Mouse (Mus musculus): ENCODE data around the gene D6Ertd527e. TPM values are rescaled to one million over a fixed set of nuclear protein-coding genes. Genes with fewer than 3 reads are reported as not detected.
A peak's percentile ranks its signal among the peaks of the same experiment; 100 is the strongest.
"Not testable (repeated sequence)": the region's sequence is repeated elsewhere in the genome, so short reads cannot be mapped to it uniquely, and the experiment has no call there.

D6Ertd527e gene
- polyA plus RNA-seq, 1 experiment from 2014 or later, result 0.33 TPM

DNA sequence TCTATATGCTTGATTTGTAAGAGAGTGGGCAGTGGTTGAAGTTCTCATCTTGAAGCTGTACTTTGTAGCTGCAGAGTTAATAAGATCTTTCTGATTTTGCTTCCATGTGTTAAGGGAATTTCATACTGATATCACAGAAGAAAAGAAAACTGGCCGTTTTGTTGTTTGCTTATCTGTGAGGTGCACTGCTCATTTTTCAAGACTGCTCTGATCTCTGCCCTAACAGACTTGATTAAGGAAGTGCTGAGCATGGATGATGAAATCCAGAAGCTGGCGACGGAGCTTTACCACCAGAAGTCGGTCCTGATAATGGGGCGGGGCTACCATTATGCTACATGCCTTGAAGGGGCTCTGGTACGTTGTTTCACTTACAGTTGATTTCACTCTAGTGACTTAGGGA is 19.5 kb upstream of the D6Ertd527e start:
- no peaks in the 10 kb centered on the region for H3K9me3 ChIP-seq (ENCODE audit: control insufficient read depth, low read length)
- H3K27ac ChIP-seq (ENCODE audit: low read length), result no peak overlapping the region
- no peaks in the 10 kb centered on the region for H3K4me1 ChIP-seq (replicated peaks; ENCODE audit: control insufficient read depth, insufficient read depth, low read length)
- ATAC-seq, result no peak
- no peak overlapping the region for H3K9ac ChIP-seq (replicated peaks; ENCODE audit: low read depth, low read length)
- H3K4me2 ChIP-seq (ENCODE audit: low read length), result no peak overlapping the region
- no peaks in the 10 kb centered on the region for H3K27me3 ChIP-seq (replicated peaks; ENCODE audit: control insufficient read depth, insufficient read depth, low read length)
- H3K36me3 ChIP-seq (ENCODE audit: control insufficient read depth, insufficient read depth), result peaks cover 33% of the 10 kb centered on the region
- H3K4me3 ChIP-seq (replicated peaks; ENCODE audit: low read length), result no peak overlapping the region
- WGBS, result 89% methylated on average over 6 of the region's 6 CpGs

- 89% methylated on average over 5 of the region's 5 CpGs for WGBS
These were observed 16.2 kb upstream of the D6Ertd527e start for GRCm38 (mm10) chr6:87088356-87088755.

DNA sequence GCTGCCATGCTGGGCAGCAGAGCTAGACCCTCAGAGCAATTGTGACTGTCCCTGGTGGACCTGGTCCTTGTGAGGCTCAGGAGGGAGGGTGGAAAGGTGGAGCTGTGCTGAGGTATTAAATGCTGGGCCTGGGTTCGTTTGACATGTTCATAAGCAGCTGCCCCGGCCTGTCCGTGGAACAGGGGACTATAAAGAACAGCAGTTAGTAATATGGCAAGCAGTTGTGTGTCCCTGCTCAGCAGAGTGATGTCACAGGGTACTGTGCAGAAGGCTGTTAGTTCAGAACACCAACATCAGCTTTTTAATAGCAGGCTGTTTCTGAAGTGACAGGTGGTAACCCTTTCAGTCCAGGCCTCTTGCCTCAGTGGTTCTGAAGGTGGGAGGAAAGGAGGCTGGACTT is 13.7 kb upstream of the D6Ertd527e start:
- WGBS, result 82% methylated on average over 3 of the region's 3 CpGs
- no peak overlapping the region for H3K4me2 ChIP-seq (ENCODE audit: low read length)
- H3K4me1 ChIP-seq (replicated peaks; ENCODE audit: control insufficient read depth, insufficient read depth, low read length), result no peaks in the 10 kb centered on the region
- peaks cover 16% of the 10 kb centered on the region; the same call in 1 of the 2 replicates for H3K36me3 ChIP-seq (ENCODE audit: control insufficient read depth, insufficient read depth)
- H3K27ac ChIP-seq (ENCODE audit: low read length), result no peak overlapping the region
- no peaks in the 10 kb centered on the region for H3K9me3 ChIP-seq (ENCODE audit: control insufficient read depth, low read length)
- H3K27me3 ChIP-seq (replicated peaks; ENCODE audit: control insufficient read depth, insufficient read depth, low read length), result no peaks in the 10 kb centered on the region
- ATAC-seq, result no peak
- no peak overlapping the region for H3K9ac ChIP-seq (replicated peaks; ENCODE audit: low read depth, low read length)
- H3K4me3 ChIP-seq (replicated peaks; ENCODE audit: low read length), result no peak overlapping the region

More at GRCm38 (mm10) chr6:87088356-87088755, 16.2 kb upstream of the D6Ertd527e start:
- Histone ChIP-seq H3K9ac (replicated peaks; ENCODE audit: low read depth, low read length) (no peak overlapping the region), H3K27ac (ENCODE audit: low read length) (no peak overlapping the region), H3K4me2 (ENCODE audit: low read length) (no peak overlapping the region), H3K4me3 (replicated peaks; ENCODE audit: low read length) (no peak overlapping the region), H3K27me3 (replicated peaks; ENCODE audit: control insufficient read depth, insufficient read depth, low read length) (no peaks in the 10 kb centered on the region), H3K4me1 (replicated peaks; ENCODE audit: control insufficient read depth, insufficient read depth, low read length) (no peaks in the 10 kb centered on the region), H3K36me3 (ENCODE audit: control insufficient read depth, insufficient read depth) (peaks cover 30% of the 10 kb centered on the region), H3K9me3 (ENCODE audit: control insufficient read depth, low read length) (no peaks in the 10 kb centered on the region)
- ATAC-seq, result no peak

GRCm38 (mm10) chr6:87092476-87092875 is 12.1 kb upstream of the D6Ertd527e start:
- Histone ChIP-seq H3K4me1 (replicated peaks; ENCODE audit: control insufficient read depth, insufficient read depth, low read length) (no peaks in the 10 kb centered on the region), H3K27me3 (replicated peaks; ENCODE audit: control insufficient read depth, insufficient read depth, low read length) (no peaks in the 10 kb centered on the region), H3K4me3 (replicated peaks; ENCODE audit: low read length) (no peak overlapping the region), H3K4me2 (ENCODE audit: low read length) (no peak overlapping the region), H3K9me3 (ENCODE audit: control insufficient read depth, low read length) (no peaks in the 10 kb centered on the region), H3K9ac (replicated peaks; ENCODE audit: low read depth, low read length) (no peak overlapping the region), H3K36me3 (ENCODE audit: control insufficient read depth, insufficient read depth) (peaks cover 7% of the 10 kb centered on the region; the same call in 1 of the 2 replicates), H3K27ac (ENCODE audit: low read length) (no peak overlapping the region)
- WGBS, result 88% methylated on average over 5 of the region's 5 CpGs
- no peak for ATAC-seq

- not testable (repeated sequence) for ATAC-seq
These were observed 10.9 kb upstream of the D6Ertd527e start for GRCm38 (mm10) chr6:87093631-87094030.

GRCm38 (mm10) chr6:87099261-87099660 is 5.3 kb upstream of the D6Ertd527e start:
- H3K27ac ChIP-seq (ENCODE audit: low read length), result no peak overlapping the region
- no peak overlapping the region for H3K4me2 ChIP-seq (ENCODE audit: low read length)
- no peak for ATAC-seq
- peaks cover 9% of the 10 kb centered on the region for H3K4me1 ChIP-seq (replicated peaks; ENCODE audit: control insufficient read depth, insufficient read depth, low read length)
- H3K9me3 ChIP-seq (ENCODE audit: control insufficient read depth, low read length), result no peaks in the 10 kb centered on the region
- 15% methylated on average over 3 of the region's 3 CpGs for WGBS
- no peaks in the 10 kb centered on the region for H3K27me3 ChIP-seq (replicated peaks; ENCODE audit: control insufficient read depth, insufficient read depth, low read length)
- no peak overlapping the region for H3K9ac ChIP-seq (replicated peaks; ENCODE audit: low read depth, low read length)
- no peak overlapping the region for H3K4me3 ChIP-seq (replicated peaks; ENCODE audit: low read length)
- H3K36me3 ChIP-seq (ENCODE audit: control insufficient read depth, insufficient read depth), result no peaks in the 10 kb centered on the region

More at GRCm38 (mm10) chr6:87093631-87094030, 10.9 kb upstream of the D6Ertd527e start:
- not testable (repeated sequence) for H3K4me3 ChIP-seq (replicated peaks; ENCODE audit: low read length); H3K27me3 ChIP-seq (replicated peaks; ENCODE audit: control insufficient read depth, insufficient read depth, low read length); H3K9ac ChIP-seq (replicated peaks; ENCODE audit: low read depth, low read length); H3K27ac ChIP-seq (ENCODE audit: low read length); H3K36me3 ChIP-seq (ENCODE audit: control insufficient read depth, insufficient read depth); H3K4me1 ChIP-seq (replicated peaks; ENCODE audit: control insufficient read depth, insufficient read depth, low read length); H3K4me2 ChIP-seq (ENCODE audit: low read length); H3K9me3 ChIP-seq (ENCODE audit: control insufficient read depth, low read length)
- WGBS, result 91% methylated on average over 8 of the region's 8 CpGs

GRCm38 (mm10) chr6:87099671-87100296 is 4.8 kb upstream of the D6Ertd527e start:
- no peaks in the 10 kb centered on the region for H3K36me3 ChIP-seq (ENCODE audit: control insufficient read depth, insufficient read depth)

GRCm38 (mm10) chr6:87100297-87101020 is 4.1 kb upstream of the D6Ertd527e start:
- peaks cover 9% of the 10 kb centered on the region for H3K4me1 ChIP-seq (replicated peaks; ENCODE audit: control insufficient read depth, insufficient read depth, low read length)
- no peak overlapping the region for H3K4me2 ChIP-seq (ENCODE audit: low read length)

More at GRCm38 (mm10) chr6:87099671-87100296, 4.8 kb upstream of the D6Ertd527e start:
- no peaks in the 10 kb centered on the region for H3K9me3 ChIP-seq (ENCODE audit: control insufficient read depth, low read length)
- no peak overlapping the region for H3K9ac ChIP-seq (replicated peaks; ENCODE audit: low read depth, low read length)
- H3K27ac ChIP-seq (ENCODE audit: low read length), result no peak overlapping the region
- no peaks in the 10 kb centered on the region for H3K27me3 ChIP-seq (replicated peaks; ENCODE audit: control insufficient read depth, insufficient read depth, low read length)
- H3K4me3 ChIP-seq (replicated peaks; ENCODE audit: low read length), result no peak overlapping the region
- 50% methylated on average over 7 of the region's 7 CpGs for WGBS
- H3K4me2 ChIP-seq (ENCODE audit: low read length), result no peak overlapping the region
- ATAC-seq, result no peak
- peaks cover 9% of the 10 kb centered on the region for H3K4me1 ChIP-seq (replicated peaks; ENCODE audit: control insufficient read depth, insufficient read depth, low read length)

DNA sequence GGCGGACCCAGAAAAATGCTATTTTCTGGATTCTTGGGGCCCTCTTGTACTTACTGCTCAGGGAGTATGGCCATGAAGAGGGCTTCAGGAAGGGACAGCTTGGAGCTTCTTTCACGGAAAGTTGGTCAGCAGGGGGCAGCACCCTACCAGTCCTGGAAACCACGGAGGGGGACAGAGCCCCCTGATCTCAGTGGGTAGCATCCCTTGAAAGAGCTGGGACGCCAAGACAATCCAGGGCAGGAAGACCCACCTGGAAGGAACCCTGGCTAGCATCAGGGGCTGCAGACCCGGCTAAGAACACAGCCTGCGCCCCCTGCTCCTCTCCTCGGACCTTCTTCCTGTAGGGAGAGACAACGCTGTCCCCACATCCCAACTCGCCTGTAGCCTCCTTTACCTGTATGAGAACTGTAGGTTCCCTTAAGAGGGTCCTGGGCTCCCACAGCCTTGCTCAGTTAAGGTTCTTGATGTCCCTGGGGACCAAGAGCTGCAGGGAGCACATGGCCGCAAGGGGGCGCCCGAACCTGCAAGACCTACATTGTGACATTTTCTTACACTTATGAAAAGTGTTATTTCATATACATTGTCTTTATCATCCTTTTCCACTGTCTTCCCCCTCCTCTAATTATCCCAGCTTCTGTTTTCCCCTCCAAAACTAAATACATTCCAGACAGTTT is 3.1 kb upstream of the D6Ertd527e start:
- Histone ChIP-seq H3K9ac (replicated peaks; ENCODE audit: low read depth, low read length) (peak overlapping the region; percentile 55), H3K9me3 (ENCODE audit: control insufficient read depth, low read length) (no peaks in the 10 kb centered on the region), H3K36me3 (ENCODE audit: control insufficient read depth, insufficient read depth) (no peaks in the 10 kb centered on the region), H3K4me2 (ENCODE audit: low read length) (peak overlapping the region; percentile 64), H3K27me3 (replicated peaks; ENCODE audit: control insufficient read depth, insufficient read depth, low read length) (no peaks in the 10 kb centered on the region), H3K4me1 (replicated peaks; ENCODE audit: control insufficient read depth, insufficient read depth, low read length) (peaks cover 9% of the 10 kb centered on the region), H3K4me3 (replicated peaks; ENCODE audit: low read length) (peak overlapping the region; percentile 25), H3K27ac (ENCODE audit: low read length) (no peak overlapping the region)
- peak; percentile 74 for ATAC-seq
- 15% methylated on average over 12 of the region's 12 CpGs for WGBS

More at GRCm38 (mm10) chr6:87100297-87101020, 4.1 kb upstream of the D6Ertd527e start:
- no peaks in the 10 kb centered on the region for H3K27me3 ChIP-seq (replicated peaks; ENCODE audit: control insufficient read depth, insufficient read depth, low read length)
- no peak overlapping the region for H3K9ac ChIP-seq (replicated peaks; ENCODE audit: low read depth, low read length)
- H3K27ac ChIP-seq (ENCODE audit: low read length), result no peak overlapping the region
- H3K36me3 ChIP-seq (ENCODE audit: control insufficient read depth, insufficient read depth), result no peaks in the 10 kb centered on the region
- no peaks in the 10 kb centered on the region for H3K9me3 ChIP-seq (ENCODE audit: control insufficient read depth, low read length)
- 89% methylated on average over 9 of the region's 9 CpGs for WGBS
- H3K4me3 ChIP-seq (replicated peaks; ENCODE audit: low read length), result no peak overlapping the region
- ATAC-seq, result no peak
